Mouse (Mus musculus) left cerebral cortex, postnatal 14 days (tissue): Measurements from ENCODE around the gene 0610030E20Rik. TPM values are rescaled to one million over a fixed set of nuclear protein-coding genes. Genes with fewer than 3 reads are reported as not detected.

Source experiments
- DNase-seq, 2 experiments: peaks; one replicate each; pipeline ENCODE4 v3.0.0; 2021 to 2022; ENCODE audit warnings: low spot score in 2 of 2, mixed read lengths in 1 of 2
- intact Hi-C: fragments of 180-260 bp; cut with DNase I; formaldehyde crosslinking; loops from one replicate; pipeline ENCODE4 v1.15.1; 2025
- long read RNA-seq, 2 experiments: library from polyadenylated mRNA; stranded (forward); transcript quantifications; one replicate each; pipeline ENCODE4 v2.0.0; 2021
- total RNA-seq, 2 experiments: library from RNA; stranded (reverse); gene quantifications; 2 replicates each; pipeline ENCODE4 v1.2.3; 2021

0610030E20Rik gene
- 10 to 100 TPM; 13.2 to 15.4 TPM for total RNA-seq
- long read RNA-seq, experiment 1 = 0 reads
- long read RNA-seq, experiment 2, partial matches to known transcripts = 0 of 5 reads
- long read RNA-seq, experiment 2, other reads (novel, unspliced or antisense) = 3 of 5 reads

DNA sequence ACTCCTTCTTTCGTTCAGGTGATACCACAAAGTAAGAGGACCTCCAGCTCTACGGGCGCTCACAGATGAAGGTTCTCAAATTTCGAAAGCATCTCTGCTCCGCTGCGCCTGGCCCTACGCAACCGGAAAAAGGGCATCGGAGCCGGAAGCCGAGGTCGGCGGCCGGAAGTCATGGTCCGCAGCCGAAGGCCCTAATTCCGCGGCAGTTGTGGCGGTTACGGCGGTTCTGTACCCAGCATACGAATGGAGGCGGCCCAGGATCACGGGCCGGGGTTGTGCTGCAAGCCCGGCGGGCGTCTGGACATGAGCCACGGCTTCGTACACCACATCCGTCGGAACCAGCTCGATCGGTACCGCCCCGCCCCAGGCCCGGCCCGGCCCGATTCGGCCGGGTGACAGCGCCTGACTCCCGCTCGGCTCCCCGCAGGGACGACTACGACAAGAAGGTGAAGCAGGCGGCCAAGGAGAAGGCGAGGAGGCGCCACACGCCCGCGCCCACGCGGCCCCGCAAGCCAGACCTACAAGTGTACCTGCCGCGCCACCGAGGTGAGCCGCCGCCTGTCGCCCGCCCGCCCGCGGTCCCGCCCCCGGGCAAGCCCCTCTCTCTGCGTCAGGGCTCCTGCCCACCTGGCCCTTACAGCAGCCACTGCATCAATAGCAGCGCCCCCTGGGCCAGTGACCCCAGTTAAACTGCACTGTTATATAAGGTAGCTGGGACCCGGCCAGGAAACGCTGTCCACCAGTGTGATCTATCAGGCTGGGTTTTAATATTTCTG, at the start of gene 0610030E20Rik:
Gene 0610030E20Rik, plus strand, starts transcription at position 152 of the 776 bp plus-strand sequence.
- DNase-seq = peak in 1 of 2 experiments; percentile 72
- intact Hi-C loops = loop anchor here (10.0 kb wide), 1 partner anchor 443 kb away; the partner anchor contains the start of genes Polr1a and Ptcd3

GRCm38 (mm10) chr6:72297825-72298224, 49.3 kb upstream of the 0610030E20Rik start:
- no peak for DNase-seq
- intact Hi-C loops = no loop called here

DNA sequence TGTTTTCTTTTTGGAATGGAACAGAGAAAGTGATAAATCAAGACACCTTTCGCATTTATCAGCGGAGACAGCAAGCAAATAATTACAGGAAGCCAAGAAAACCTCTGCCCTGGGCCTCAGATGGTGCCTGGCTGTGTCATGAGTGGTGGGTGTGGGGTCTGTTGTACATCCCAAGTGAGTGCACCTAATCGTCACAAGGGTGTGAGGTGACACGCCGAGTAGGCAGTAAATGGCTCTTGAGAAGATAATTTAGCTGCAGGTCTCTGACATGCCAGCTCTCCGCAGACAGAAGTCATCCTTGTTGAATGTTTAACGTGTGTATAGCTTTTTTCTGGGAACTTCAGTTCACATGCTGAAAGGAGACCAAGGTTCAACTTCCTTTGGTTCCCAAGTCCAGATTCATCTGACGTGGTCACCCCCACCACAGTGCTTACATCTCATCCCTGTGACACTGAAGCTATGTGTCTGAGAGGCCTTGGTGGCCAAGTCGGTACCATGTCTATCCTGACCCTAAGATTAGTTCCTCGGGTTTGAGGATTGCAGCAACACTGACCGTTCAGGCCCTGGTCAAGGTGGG, 44.7 kb upstream of the 0610030E20Rik start:
- intact Hi-C loops = no loop called here
- no peak for DNase-seq

DNA sequence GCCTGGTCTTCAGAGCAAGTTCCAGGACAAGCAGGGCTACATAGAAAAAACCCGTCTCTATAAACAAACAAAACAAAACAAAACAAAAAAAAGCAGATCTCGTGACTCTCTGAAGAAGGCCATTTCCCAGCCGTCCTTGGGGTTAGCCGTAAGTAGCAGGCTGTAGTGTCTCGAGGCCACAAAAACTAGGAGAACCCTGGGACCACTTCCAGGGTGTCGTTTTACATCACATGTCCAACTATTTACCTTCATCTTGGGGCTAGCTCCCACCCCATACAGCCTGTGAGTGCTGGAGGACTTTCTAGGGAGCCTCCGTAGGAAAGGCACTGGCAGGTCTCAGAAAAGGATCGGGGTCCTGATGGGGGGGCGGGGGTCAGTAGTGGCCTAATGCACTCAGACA, 43.6 kb upstream of the 0610030E20Rik start:
- intact Hi-C loops = no loop called here
- DNase-seq = no peak

GRCm38 (mm10) chr6:72312198-72312597, 34.9 kb upstream of the 0610030E20Rik start:
- intact Hi-C loops = no loop called here
- no peak for DNase-seq

DNA sequence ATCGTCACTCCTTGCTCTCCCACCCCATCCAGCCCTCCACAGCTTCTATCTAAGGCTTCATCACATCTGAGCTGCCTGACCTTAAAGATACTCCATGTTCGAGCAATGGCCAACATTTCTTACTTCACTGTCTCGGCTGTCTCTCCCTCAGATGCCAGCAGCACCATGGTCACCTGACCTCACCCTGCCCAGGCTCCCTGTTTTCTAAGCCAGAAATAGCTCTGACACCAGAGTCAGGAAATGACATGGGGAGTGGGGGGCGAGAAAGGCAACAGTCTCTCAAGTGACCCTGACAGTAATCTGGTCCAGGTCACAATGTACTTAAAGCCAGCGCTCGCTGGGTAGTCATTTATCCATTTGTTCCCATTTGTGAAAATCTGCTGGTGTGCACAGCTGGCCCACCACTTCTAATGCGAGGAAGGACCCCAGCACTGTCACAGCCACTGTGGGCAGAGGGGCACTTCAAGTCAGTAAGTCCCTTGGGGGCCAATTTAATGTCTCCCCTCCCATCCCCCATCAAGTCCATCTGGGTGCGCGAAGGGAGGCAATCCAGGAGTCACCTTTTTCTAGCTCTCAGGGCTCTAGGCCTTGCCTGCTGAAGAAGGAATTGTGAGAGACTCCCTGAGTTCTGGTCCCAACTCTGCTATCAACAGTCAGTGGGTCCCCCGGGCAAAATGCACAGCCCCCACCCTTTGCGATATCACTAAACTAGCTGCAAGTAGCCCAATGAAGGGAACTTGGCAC, 33.8 kb upstream of the 0610030E20Rik start:
- intact Hi-C loops = no loop called here
- DNase-seq = no peak

DNA sequence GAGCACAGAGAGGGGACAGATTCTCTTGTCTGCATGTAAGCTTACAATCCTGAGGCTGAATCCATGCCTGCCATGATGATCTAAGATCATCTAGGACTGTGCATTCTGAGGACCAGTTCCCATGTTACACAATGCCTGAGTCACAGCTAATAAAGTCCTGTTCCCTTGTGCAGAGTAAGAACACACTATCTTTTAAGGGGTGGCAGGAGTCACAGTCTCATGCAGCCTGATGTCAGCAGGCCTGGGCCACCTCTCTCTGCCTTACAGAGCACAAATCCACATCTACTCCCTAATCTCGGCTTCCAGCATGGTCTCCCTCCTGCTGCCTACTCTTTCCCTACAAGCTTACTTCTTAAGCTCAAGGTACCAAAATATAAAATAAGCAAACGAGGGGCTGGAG, 31.7 kb upstream of the 0610030E20Rik start:
- intact Hi-C loops = loop anchor here (5.0 kb wide), 1 partner anchor 33 kb away; no protein-coding TSS in a partner anchor
- DNase-seq = no peak

DNA sequence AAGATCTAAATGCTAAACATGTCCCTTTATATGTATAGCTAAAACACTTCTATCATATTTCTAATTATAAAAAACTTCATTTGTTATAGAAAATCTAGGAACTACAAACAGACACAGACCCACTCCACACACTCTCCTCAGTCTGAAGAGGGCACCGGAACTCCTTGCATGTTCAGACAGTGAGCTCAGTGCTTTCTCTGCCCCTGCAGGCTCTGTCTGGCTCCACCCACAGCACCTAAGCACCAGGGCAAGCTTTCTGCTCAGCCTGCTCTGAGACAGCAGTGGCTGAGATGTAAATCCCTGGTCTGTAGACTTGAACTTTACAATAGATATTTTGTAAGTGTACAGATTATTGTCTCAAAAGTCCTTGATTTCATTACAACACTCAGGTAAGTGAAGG, 31.1 kb upstream of the 0610030E20Rik start:
- no peak for DNase-seq
- intact Hi-C loops = loop anchor here (5.0 kb wide), 1 partner anchor 34 kb away; no protein-coding TSS in a partner anchor

GRCm38 (mm10) chr6:72318440-72318839, 28.7 kb upstream of the 0610030E20Rik start:
- no peak for DNase-seq
- intact Hi-C loops = loop anchor here (5.0 kb wide), 1 partner anchor 36 kb away; no protein-coding TSS in a partner anchor

DNA sequence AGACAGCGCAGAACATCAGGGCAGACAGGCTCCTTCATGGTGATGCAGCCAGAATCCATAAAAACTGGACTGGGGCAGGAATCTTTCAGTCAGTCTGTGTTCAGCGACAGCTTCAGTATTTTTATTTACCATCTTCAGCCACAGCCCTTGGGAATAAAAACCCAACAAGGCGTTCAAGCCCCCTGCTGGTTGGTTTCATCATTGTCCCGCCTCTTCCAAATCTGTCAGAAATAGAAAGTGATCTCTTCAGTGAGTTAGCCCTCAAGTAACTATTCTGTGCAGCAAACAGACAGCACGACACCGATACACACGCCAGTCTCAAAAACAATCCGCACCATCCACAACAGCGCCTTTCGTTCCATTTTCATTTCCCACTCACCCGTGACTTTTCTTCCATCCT, 28.1 kb upstream of the 0610030E20Rik start:
- peak; percentile 75 to 78 for DNase-seq
- intact Hi-C loops = loop anchor here (5.0 kb wide), 1 partner anchor 37 kb away; no protein-coding TSS in a partner anchor

GRCm38 (mm10) chr6:72322936-72323335, 24.2 kb upstream of the 0610030E20Rik start:
- intact Hi-C loops = loop anchor here (10.0 kb wide), 1 partner anchor 138 kb away; no protein-coding TSS in a partner anchor
- no peak for DNase-seq

- no peak for DNase-seq
- intact Hi-C loops = loop anchor here (10.0 kb wide), 1 partner anchor 139 kb away; no protein-coding TSS in a partner anchor
Observed at GRCm38 (mm10) chr6:72323786-72324508, 23.2 kb upstream of the 0610030E20Rik start.

GRCm38 (mm10) chr6:72326274-72326673, 20.8 kb upstream of the 0610030E20Rik start:
- intact Hi-C loops = loop anchor here (10.0 kb wide), 1 partner anchor 141 kb away; no protein-coding TSS in a partner anchor
- peak; percentile 48 to 57 for DNase-seq

DNA sequence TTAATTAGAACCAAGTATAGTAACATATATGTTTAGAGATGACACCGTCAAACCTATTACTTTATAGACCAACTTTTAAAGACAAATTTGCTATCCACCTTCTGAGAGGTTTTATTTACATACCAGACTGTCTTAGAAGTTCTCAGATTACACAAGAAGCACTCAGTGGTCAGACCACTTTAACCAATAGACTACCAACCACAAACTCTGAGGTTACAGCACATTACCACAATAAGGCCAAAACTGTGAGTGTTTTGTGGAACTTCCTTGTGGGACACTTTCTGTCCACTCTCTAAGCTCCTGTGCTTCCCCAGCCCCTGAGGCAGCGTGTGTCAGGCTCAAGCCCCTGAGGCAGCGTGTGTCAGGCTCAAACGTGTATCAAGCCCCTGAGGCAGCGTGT, 18.1 kb upstream of the 0610030E20Rik start:
- no peak for DNase-seq
- intact Hi-C loops = loop anchor here (10.0 kb wide), 1 partner anchor 144 kb away; no protein-coding TSS in a partner anchor

- intact Hi-C loops = no loop called here
- no peak for DNase-seq
Observed at GRCm38 (mm10) chr6:72330133-72330532, 17.0 kb upstream of the 0610030E20Rik start.

DNA sequence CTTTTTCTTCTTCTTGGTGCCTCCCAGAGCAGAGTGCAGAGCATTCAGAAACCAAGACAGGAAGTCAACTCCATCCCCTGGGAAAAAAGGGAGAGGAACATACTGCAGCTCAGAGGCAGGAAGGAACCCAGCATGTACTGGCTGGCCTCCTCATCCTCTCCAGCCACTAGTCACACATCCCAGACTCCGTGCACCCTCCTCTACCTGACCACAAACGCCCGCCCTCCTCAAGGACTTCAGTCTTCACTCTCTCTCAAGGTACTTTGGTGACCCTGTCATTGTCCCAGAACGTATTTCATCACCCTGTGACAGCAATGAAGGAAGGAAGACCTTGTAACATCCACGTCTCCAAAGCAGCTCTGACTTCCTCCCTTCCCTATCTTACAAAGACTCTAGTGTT, 14.0 kb upstream of the 0610030E20Rik start:
- intact Hi-C loops = no loop called here
- no peak for DNase-seq

DNA sequence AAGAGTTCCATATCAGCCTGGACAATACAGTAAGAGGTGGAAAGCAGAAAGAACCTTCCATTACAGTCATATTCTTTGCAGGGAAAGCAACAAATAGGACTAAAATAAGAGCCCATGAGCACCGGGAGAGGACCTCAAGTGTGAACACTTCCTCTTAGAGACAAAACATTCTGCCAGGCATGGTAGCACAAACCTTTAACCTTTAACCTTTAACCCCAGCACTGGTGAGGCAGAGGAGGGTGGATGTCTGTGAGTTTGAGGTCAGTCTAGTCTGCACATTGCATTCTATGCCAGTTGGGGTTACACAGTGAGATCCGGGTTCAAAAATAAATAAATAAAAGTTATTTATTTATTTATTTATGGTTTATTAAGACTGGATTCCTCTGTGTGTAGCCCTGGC, 6.6 kb upstream of the 0610030E20Rik start:
- intact Hi-C loops = loop anchor here (10.0 kb wide), 1 partner anchor 436 kb away; the partner anchor contains the start of genes Polr1a and Ptcd3
- no peak for DNase-seq

- no peak for DNase-seq
- intact Hi-C loops = loop anchor here (10.0 kb wide), 1 partner anchor 440 kb away; the partner anchor contains the start of genes Polr1a and Ptcd3
Observed at GRCm38 (mm10) chr6:72344396-72345073, 2.6 kb upstream of the 0610030E20Rik start.
